Mouse (Mus musculus) stomach, embryonic 14.5 days (tissue): Measurements from ENCODE around the gene Itga6. TPM values are rescaled to one million over a fixed set of nuclear protein-coding genes. Genes with fewer than 3 reads are reported as not detected.

Experiments used
- ATAC-seq: fragments of 200-750 bp; cut with Nextera tagmentation; 2 replicates; pipeline ENCODE4 v1.8.0; 2017; ENCODE audit warnings: low read depth, moderate TSS enrichment; ENCODE audit not compliant: insufficient number of reproducible peaks, insufficient read depth, low FRiP score
- H3K27ac ChIP-seq: fragments of 300-500 bp; sonication (generic); 2 replicates; pipeline ENCODE4 v1.5.1; 2014; ENCODE audit warnings: mild to moderate bottlenecking, low read length, moderate library complexity, mixed read lengths
- H3K27me3 ChIP-seq: fragments of 300-500 bp; sonication (generic); 2 replicates; pipeline ENCODE4 v1.6.1; 2014; ENCODE audit warnings: low read length, control low read depth, mixed read lengths; ENCODE audit not compliant: control insufficient read depth, insufficient read depth
- H3K36me3 ChIP-seq: fragments of 300-500 bp; sonication (generic); 2 replicates; pipeline ENCODE4 v1.6.1; 2014; ENCODE audit warnings: mild to moderate bottlenecking, control low read depth, low read length, moderate library complexity, mixed read lengths; ENCODE audit not compliant: control insufficient read depth, insufficient read depth
- H3K4me1 ChIP-seq: fragments of 300-500 bp; sonication (generic); 2 replicates; pipeline ENCODE4 v1.6.1; 2014; ENCODE audit warnings: low read length, control low read depth, mixed read lengths; ENCODE audit not compliant: control insufficient read depth, insufficient read depth
- H3K4me2 ChIP-seq: fragments of 300-500 bp; sonication (generic); replicated peaks from 2 replicates; pipeline ENCODE4 v1.6.1; 2014; ENCODE audit warnings: low read depth, low read length, control low read depth
- H3K4me3 ChIP-seq: fragments of 300-500 bp; sonication (generic); 2 replicates; pipeline ENCODE4 v1.5.1; 2014; ENCODE audit warnings: low read depth, low read length, control low read depth
- H3K9ac ChIP-seq: fragments of 300-500 bp; sonication (generic); replicated peaks from 2 replicates; pipeline ENCODE4 v1.6.1; 2014; ENCODE audit warnings: low read depth, mild to moderate bottlenecking, control low read depth, low read length, moderate library complexity, mixed read lengths
- H3K9me3 ChIP-seq: fragments of 300-500 bp; sonication (generic); 2 replicates; pipeline ENCODE4 v1.6.1; 2016; ENCODE audit warnings: low read depth, low read length, control low read depth; ENCODE audit not compliant: control insufficient read depth
- WGBS: fragments of 180-500 bp; shearing (Covaris S2); extraction: QIAGEN DNeasy Blood & Tissue Kit; methylation state at CpG from one replicate; pipeline ENCODE4 v1.1.7; 2014; 5-methylcytosine and 5-hydroxymethylcytosine counted together
- polyA plus RNA-seq: library from polyadenylated mRNA; unstranded; fragments of >200 nt; fragmentation: Nextera tagmentation; extraction: Ambion mirVana; gene quantifications from 2 replicates; pipeline ENCODE4 v1.2.1, GENCODE M21; 2014

Gene Itga6
- polyA plus RNA-seq, 1 experiment from 2014 or later, result 65.5 TPM

DNA sequence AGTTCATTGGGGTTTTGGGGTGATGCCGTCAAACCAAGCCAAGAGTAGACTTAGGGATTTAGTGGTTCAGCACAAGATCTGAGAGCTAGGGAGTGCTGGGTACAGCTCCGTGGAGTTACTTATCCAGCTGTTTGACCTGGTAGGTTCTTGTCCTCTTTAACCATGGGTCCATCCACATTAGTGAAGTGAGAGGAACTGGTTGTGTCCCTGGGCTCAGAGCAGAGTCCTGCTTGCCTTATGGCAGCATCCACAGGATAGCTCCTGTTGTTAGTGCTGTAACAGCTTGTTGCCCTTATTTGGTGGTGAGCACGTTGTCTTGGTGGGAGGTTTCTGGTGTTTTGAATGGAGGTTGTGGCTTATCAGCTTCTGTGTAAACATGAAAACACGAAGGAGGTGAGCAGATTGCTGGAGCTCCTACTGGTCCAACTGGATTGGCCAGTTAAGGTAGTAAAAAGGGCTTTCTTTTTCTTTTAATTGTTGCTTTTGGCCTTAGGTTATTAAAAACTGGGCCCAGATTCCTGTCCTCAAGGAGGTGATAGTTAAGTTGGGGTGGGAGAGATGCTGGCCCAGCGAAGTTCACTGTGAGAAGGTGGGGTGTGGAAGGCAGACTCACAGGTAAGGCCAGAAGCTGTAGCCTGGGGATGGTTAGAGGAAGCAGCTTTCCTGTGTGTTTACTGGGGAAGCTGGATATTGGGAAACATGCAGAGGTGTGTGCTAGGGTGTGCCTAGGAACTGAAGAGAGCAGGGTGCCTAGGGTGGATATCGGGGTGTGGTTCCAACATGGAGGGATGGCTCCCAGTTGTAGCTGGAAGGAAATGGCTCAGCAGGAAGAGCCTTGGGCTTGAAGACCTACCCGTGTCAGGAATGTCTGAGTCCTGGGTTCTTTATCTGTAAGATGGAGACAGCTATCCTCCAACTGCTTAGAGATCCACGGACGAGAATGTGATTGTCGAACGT is 60.5 kb downstream of the Itga6 start:
- peaks cover 13% of the 10 kb centered on the region; the same call in 1 of the 2 replicates for H3K4me1 ChIP-seq
- peak; percentile 54 for ATAC-seq
- H3K4me3 ChIP-seq, result no peak overlapping the region
- no peaks in the 10 kb centered on the region for H3K9me3 ChIP-seq
- 57% methylated on average over 11 of the region's 11 CpGs for WGBS
- no peaks in the 10 kb centered on the region for H3K36me3 ChIP-seq
- H3K9ac ChIP-seq, result no peak overlapping the region
- H3K27me3 ChIP-seq, result no peaks in the 10 kb centered on the region
- peak overlapping the region; percentile 39; the same call in 1 of the 2 replicates for H3K27ac ChIP-seq
- H3K4me2 ChIP-seq, result no peak overlapping the region

DNA sequence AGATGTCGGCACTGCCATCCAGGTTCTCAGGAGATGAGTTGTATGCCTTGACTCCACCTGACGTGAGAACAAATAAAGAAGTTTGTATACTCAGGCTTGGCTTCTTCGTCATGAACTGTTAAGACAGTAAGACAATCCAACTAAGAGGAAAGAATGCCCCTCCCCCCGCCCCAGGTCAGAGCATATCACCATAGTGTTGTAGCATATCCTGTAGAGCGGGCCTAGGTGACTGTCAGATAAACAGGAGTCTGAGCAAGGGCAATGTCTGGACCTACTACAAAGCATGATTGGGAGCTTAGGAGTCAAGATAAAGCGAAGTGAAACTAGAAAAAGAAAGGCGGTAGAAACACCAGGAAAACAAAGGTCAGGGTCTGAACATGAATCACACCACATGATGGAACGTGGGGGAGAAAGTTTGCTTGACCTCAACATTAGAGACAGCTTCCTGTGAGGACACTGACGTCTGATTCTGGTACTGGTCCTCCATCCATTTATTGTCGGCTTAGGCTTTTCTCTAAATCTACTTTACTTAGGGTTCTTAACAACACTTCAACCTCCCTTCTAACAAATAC is 64.0 kb downstream of the Itga6 start:
- Histone ChIP-seq H3K4me1 (peaks cover 20% of the 10 kb centered on the region), H3K9ac (no peak overlapping the region), H3K36me3 (no peaks in the 10 kb centered on the region), H3K4me3 (no peak overlapping the region), H3K4me2 (no peak overlapping the region), H3K27me3 (no peaks in the 10 kb centered on the region), H3K27ac (no peak overlapping the region), H3K9me3 (no peaks in the 10 kb centered on the region)
- WGBS, result 61% methylated on average over 10 of the region's 10 CpGs
- ATAC-seq, result no peak

DNA sequence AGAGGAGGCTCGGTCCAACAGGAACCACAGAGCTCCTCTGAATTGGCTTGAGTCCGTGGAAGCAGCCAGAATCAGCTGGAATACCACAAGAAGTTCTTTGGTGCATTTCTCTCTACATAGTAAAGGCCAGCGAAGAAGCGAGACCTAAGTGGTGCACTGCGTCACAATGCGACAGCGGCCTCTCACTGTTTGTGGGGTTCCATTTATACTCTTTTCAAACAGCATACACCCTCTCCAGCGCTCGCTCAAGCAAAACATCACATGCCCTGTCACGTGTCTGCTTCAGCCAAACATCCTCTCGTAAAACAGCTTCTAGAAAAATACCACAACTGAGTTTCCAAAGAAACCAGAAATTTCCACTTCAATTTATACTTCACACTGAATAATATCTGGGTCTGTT is 64.6 kb downstream of the Itga6 start:
- H3K9ac ChIP-seq, result no peak overlapping the region
- peaks cover 27% of the 10 kb centered on the region for H3K4me1 ChIP-seq

DNA sequence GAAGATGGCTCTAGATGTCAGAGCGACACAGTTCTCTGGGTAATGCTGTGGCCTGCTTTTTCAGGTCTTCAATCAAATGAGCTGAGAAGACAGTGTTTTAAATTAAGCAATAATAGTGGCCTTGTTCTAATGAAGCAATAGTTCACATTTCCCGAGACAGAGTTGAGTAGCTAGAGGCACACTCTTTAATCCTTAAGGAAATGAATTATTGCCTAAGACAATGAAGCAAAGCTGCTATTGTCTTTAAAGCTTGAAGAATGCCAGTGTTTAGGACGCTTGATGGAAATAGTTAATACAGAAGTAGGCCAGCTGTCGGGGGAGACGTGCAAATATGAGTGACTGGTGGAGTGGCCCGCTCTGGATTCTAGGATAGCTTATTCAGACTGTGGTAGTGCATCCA is 65.5 kb downstream of the Itga6 start:
- Histone ChIP-seq H3K27ac (no peak overlapping the region), H3K36me3 (no peaks in the 10 kb centered on the region), H3K4me3 (no peak overlapping the region), H3K4me2 (no peak overlapping the region), H3K9ac (no peak overlapping the region), H3K4me1 (peaks cover 28% of the 10 kb centered on the region), H3K9me3 (no peaks in the 10 kb centered on the region), H3K27me3 (no peaks in the 10 kb centered on the region)
- 62% methylated on average over 6 of the region's 6 CpGs for WGBS
- ATAC-seq, result no peak

More for the DNA sequence above, 64.6 kb downstream of the Itga6 start:
- Histone ChIP-seq H3K4me2 (no peak overlapping the region), H3K4me3 (no peak overlapping the region), H3K27me3 (no peaks in the 10 kb centered on the region), H3K36me3 (no peaks in the 10 kb centered on the region), H3K9me3 (no peaks in the 10 kb centered on the region), H3K27ac (no peak overlapping the region)
- 90% methylated on average over 11 of the region's 11 CpGs for WGBS
- no peak for ATAC-seq

DNA sequence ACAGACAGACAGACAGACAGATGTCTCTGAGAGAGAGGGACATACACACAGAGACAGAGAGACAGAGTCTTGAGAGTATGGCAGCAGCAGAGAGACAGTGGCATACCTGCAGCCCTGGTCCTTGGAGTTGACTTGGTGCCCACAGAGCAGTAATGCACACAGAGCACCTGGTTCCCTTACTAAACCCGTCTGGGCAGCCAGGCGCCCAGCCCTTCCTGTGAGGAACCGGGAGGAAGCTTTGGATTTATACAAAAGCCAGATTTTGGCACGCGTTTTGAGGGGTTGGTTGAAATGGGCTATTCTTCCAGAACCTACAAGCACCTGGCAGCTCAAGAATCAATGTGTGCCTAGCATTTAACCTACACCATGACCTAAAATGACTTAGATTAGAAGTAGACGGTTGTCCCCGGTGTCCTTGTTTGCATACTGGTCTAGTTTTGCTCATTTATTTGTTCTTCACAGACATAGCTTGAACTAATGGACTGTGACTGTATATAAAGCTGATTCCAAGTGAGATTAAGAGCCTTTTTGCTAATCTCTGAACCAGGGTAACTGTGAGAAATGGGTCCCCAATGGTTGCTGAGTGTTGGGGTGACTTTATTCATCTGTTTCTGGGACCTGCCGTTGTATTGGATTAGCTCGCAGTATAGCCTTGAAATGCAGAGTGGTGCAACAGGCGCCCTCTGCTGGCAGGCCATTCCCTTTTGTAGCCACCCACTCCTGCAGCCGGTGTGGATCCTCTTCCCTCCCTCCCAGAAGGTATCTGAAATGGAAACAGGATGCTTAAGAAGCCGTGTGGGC is 67.0 kb downstream of the Itga6 start:
- no peak overlapping the region for H3K4me3 ChIP-seq
- H3K36me3 ChIP-seq, result no peaks in the 10 kb centered on the region
- H3K27ac ChIP-seq, result no peak overlapping the region
- H3K9ac ChIP-seq, result no peak overlapping the region
- H3K27me3 ChIP-seq, result no peaks in the 10 kb centered on the region
- no peak overlapping the region for H3K4me2 ChIP-seq
- ATAC-seq, result peak; percentile 73
- WGBS, result 32% methylated on average over 12 of the region's 12 CpGs
- no peaks in the 10 kb centered on the region for H3K9me3 ChIP-seq
- peaks cover 23% of the 10 kb centered on the region for H3K4me1 ChIP-seq

DNA sequence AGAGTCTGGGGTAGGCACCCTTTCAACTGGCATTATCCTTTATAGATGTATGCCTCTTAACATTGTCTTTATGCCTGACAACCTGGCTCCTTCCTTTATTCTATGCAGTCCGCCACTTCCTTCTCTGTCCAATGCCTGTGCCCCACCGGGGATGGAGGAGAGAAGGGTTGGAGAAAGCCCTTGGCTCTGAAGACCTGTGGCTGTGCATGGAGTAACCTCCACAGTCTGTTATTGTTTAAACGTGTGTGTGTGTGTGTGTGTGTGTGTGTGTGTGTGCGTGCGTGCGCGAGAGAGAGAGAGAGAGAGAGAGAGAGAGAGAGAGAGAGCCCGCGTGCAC is 67.6 kb downstream of the Itga6 start:
- Histone ChIP-seq H3K27me3 (no peaks in the 10 kb centered on the region), H3K9ac (no peak overlapping the region), H3K4me3 (no peak overlapping the region), H3K27ac (no peak overlapping the region), H3K4me2 (no peak overlapping the region), H3K4me1 (peaks cover 23% of the 10 kb centered on the region), H3K36me3 (no peaks in the 10 kb centered on the region), H3K9me3 (no peaks in the 10 kb centered on the region)
- WGBS, result 63% methylated on average over 3 of the region's 9 CpGs
- peak; percentile 29; the same call in 1 of the 2 replicates for ATAC-seq

DNA sequence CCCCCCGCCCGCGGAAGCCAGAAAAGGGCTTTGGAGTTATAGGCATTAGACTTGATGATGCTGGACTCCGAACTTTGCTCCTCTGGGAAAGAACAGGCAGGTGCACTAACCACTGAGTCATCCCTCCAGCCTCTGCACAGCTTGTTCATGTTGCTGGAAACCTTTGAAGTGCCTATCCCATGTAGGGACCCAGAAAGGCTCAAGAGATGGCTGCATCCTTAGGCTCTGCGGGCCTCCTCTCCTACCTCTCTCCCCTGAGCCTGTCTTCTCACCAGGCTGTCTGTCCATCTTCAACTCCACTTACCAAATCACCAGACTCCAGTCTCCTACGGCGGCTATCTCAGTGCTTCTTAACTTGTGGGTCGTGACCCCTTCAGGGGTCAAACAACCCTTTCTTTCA is 68.0 kb downstream of the Itga6 start:
- WGBS, result 52% methylated on average over 6 of the region's 8 CpGs
- Histone ChIP-seq H3K4me1 (peaks cover 23% of the 10 kb centered on the region), H3K4me3 (no peak overlapping the region), H3K9ac (no peak overlapping the region), H3K36me3 (no peaks in the 10 kb centered on the region), H3K27me3 (no peaks in the 10 kb centered on the region), H3K27ac (no peak overlapping the region), H3K9me3 (no peaks in the 10 kb centered on the region), H3K4me2 (no peak overlapping the region)
- ATAC-seq, result no peak

DNA sequence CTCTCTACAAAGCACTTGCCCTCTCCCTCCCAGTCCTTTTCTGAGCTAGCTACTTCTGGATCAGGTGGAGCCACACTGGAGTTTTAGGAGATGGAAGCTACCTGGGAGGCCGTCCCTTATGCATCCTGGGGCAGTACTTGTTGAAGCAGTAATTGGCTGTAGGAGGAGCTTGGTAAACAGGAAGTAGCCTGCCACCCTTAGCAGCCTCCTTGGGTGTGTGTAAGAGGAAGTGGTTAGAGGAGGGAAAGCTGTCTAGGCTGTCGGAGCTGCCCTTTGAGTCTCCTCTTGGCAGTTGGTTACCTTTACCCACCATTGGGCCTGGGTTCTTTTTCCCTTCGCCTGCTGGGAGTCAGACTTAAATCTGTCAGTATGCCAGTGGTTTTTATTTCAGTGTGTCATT is 68.6 kb downstream of the Itga6 start:
- Histone ChIP-seq H3K27ac (peak overlapping the region; percentile 52; the same call in 1 of the 2 replicates), H3K4me2 (no peak overlapping the region), H3K4me1 (peaks cover 23% of the 10 kb centered on the region), H3K36me3 (no peaks in the 10 kb centered on the region), H3K9ac (no peak overlapping the region), H3K27me3 (no peaks in the 10 kb centered on the region), H3K9me3 (no peaks in the 10 kb centered on the region), H3K4me3 (no peak overlapping the region)
- 33% methylated on average over 3 of the region's 3 CpGs for WGBS
- ATAC-seq, result no peak
